Mouse (Mus musculus) embryonic fibroblast, embryonic 13.5 days (primary cell): ENCODE measurements at regions not wholly inside any gene's neighbourhood (a gene's known extent, or its start where the extent isn't known, plus 50 kb on each side); places are given as distances from the start of the nearest gene placed in this dataset.

ENCODE experiments used
- CTCF ChIP-seq: IDR thresholded peaks from 2 replicates; pipeline ENCODE4 v1.5.1; 2011; ENCODE audit warnings: mild to moderate bottlenecking, control low read depth, low read length, moderate library complexity, borderline replicate concordance; ENCODE audit not compliant: insufficient read depth
- POLR2A ChIP-seq: IDR thresholded peaks from 2 replicates; pipeline ENCODE4 v1.6.1; 2011; ENCODE audit warnings: low read depth, mild to moderate bottlenecking, control low read depth, low read length, moderate library complexity

DNA sequence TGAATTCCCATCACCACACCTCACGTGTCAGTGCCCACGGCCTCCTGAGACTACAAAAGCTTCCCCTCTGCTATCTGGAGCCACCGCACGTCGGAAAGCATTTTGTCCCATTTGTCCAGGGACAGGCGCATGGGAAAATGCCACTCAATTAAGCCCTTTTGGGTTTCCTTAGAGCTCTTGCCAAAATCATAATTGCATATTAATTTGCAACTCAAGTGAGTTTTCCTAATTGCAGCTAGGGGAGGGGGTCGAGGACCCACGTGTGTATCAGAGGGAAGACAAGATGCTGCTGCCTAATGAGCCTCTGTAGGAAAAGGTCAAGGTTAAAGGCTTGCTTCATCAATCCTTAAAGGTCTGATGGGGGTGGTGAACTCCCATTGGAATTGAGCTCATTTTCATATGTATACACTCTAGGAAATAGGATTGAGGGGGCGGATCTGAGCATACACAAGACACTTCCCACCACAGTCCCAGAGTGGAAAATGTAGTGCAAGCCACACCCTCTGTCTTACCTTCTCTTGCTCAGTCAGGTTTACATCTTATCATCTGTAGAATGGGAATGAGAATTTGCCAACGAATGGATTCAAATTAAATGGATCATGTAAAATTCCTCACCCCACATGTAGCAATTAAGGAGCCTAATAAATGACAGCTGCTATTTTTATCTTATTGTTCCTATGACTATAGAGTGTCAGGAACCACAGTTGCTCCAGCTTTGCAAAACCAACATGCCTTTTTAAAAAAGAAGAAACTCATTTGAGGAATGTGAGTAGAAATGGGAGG lies 179.6 kb upstream of the Tenm4 start:
- no peak for TF ChIP-seq CTCF
- no peak for TF ChIP-seq POLR2A
